Mouse (Mus musculus): ENCODE data around the gene Prl7d1.
"Not testable (repeated sequence)": the region's sequence is repeated elsewhere in the genome, so short reads cannot be mapped to it uniquely, and the experiment has no call there.

Prl7d1 gene

GRCm38 (mm10) chr13:27716636-27717035 is at the start of gene Prl7d1:
Gene Prl7d1 (minus strand): TSS chr13:27716736.
- DNase-seq: no peak

GRCm38 (mm10) chr13:27734512-27735186 is 18.1 kb upstream of the Prl7d1 start:
- no peak for DNase-seq

- not testable (repeated sequence) for DNase-seq
Measured at GRCm38 (mm10) chr13:27730286-27730959, 13.9 kb upstream of the Prl7d1 start.

GRCm38 (mm10) chr13:27725057-27725456 is 8.5 kb upstream of the Prl7d1 start:
- DNase-seq: not testable (repeated sequence)

DNA sequence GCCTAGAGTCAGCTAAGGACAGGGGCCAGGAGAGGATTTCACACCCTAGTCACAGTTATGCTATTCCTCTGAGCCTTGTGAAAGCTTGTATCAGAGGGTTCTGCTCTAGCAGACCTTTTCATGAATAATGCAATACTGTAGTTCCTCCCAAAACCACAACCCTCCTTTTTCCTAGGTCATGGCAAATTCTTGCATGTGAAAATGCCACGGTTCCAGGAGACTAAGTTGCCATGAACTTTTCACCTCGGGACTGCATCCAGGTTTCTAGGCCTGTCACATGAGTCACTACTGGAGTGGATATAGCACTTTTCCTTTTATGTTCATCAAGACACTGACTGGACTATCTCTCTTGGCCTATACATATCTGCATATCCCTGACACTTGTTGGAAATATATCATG is 10.0 kb downstream of the Prl7d1 start:
- DNase-seq: no peak

DNA sequence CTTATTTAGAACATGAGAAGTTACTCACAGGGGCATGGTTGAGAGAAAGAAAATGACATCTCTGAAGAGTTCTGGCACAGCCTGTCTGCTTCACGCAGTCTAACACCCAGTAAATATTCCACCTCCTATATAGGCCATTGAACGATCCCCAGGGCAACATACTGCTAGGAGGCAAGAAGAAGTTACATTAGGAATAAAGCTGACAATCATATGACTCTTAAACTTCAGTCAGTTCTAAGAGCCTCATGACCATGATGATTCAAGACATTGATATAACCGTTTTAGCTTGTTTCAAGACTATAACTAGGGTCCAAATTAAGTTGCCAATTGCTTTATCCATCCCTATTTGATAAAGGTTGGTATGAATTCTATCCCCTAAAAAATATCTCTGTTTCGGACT is 48.6 kb downstream of the Prl7d1 start, which contains the start of gene Prl7a2:
Prl7a2 (minus strand) TSS at position 101 of the 400 bp plus-strand sequence.
- DNase-seq: no peak

GRCm38 (mm10) chr13:27660747-27661146 is 55.8 kb downstream of the Prl7d1 start:
- no peak for DNase-seq

All from thymus, postnatal 14 days (tissue).